Comparison of ENCODE assay signal across 13 mouse cellular contexts in genomic region chr15:87583921-87584621, GRCm38 (mm10). TPM values are rescaled to one million over a fixed set of nuclear protein-coding genes. Genes with fewer than 3 reads are reported as not detected.
A peak's percentile ranks its signal among the peaks of the same experiment; 100 is the strongest.
DNase-seq lines count a peak whose midpoint lies in the region; ATAC-seq and TF ChIP-seq lines count a peak whose summit lies in the region.
"Had no signal": no experiment of that assay in that cellular context is flagged by ENCODE, and none has a peak within 500 bp of the region (broad histone marks: within the 10 kb centered on the region; RNA-seq: fewer than 3 reads in every experiment).

No protein-coding gene starts in this region.

- H3K9me3 ChIP-seq in hindbrain, embryonic 12.5 days (replicated peaks), result no peaks in the 10 kb centered on the region
- H3K9me3 ChIP-seq in hindbrain, embryonic 11.5 days (ENCODE audit: control insufficient read depth, low read length), result no peaks in the 10 kb centered on the region
- no peaks in the 10 kb centered on the region for H3K9me3 ChIP-seq in hindbrain, postnatal 0 days (ENCODE audit: low read length)
- no peaks in the 10 kb centered on the region for H3K9me3 ChIP-seq in midbrain, embryonic 14.5 days (ENCODE audit: control insufficient read depth, low read length)
- H3K9me3 ChIP-seq in kidney, embryonic 16.5 days (ENCODE audit: low read length), result no peaks in the 10 kb centered on the region
- H3K9me3 ChIP-seq: limb, embryonic 12.5 days; lung, embryonic 15.5 days had no signal

- TF ChIP-seq POLR2A in cortical plate, adult 2 months (IDR thresholded peaks at IDR 0.05; ENCODE audit: extremely low read depth, insufficient read depth, low read length), result no peak

- H3K36me3 ChIP-seq in hindbrain, embryonic 12.5 days, result no peaks in the 10 kb centered on the region
- H3K36me3 ChIP-seq in hindbrain, embryonic 11.5 days (ENCODE audit: control insufficient read depth, insufficient read depth, low read length), result no peaks in the 10 kb centered on the region
- H3K36me3 ChIP-seq in hindbrain, postnatal 0 days (ENCODE audit: insufficient read depth, low read length), result no peaks in the 10 kb centered on the region
- no peaks in the 10 kb centered on the region for H3K36me3 ChIP-seq in midbrain, embryonic 14.5 days (ENCODE audit: control insufficient read depth, insufficient read depth, low read length)
- no peaks in the 10 kb centered on the region for H3K36me3 ChIP-seq in kidney, embryonic 16.5 days (ENCODE audit: insufficient read depth, low read length)
- H3K36me3 ChIP-seq: limb, embryonic 12.5 days; lung, embryonic 15.5 days had no signal

- no peak overlapping the region for H3K4me3 ChIP-seq in hindbrain, embryonic 12.5 days
- no peak overlapping the region for H3K4me3 ChIP-seq in hindbrain, embryonic 11.5 days (ENCODE audit: low read depth, low read length)
- H3K4me3 ChIP-seq in cortical plate, adult 2 months (ENCODE audit: insufficient read depth, low read length), result no peak overlapping the region
- no peak overlapping the region for H3K4me3 ChIP-seq in hindbrain, postnatal 0 days (ENCODE audit: low read length)
- no peak overlapping the region for H3K4me3 ChIP-seq in midbrain, embryonic 14.5 days (replicated peaks; ENCODE audit: low read depth, low read length)
- no peak overlapping the region for H3K4me3 ChIP-seq in kidney, embryonic 16.5 days (ENCODE audit: low read length)
- H3K4me3 ChIP-seq: heart, adult 2 months; limb, embryonic 12.5 days; lung, embryonic 15.5 days had no signal

- H3K4me1 ChIP-seq in hindbrain, embryonic 12.5 days, result peaks cover 10% of the 10 kb centered on the region; the same call in 1 of the 2 replicates
- H3K4me1 ChIP-seq in hindbrain, embryonic 11.5 days (replicated peaks; ENCODE audit: control insufficient read depth, insufficient read depth, low read length), result no peaks in the 10 kb centered on the region
- peaks cover 10% of the 10 kb centered on the region for H3K4me1 ChIP-seq in cortical plate, adult 2 months (ENCODE audit: control insufficient read depth, insufficient read depth, low read length)
- H3K4me1 ChIP-seq in hindbrain, postnatal 0 days (ENCODE audit: insufficient read depth, low read length), result peaks cover 12% of the 10 kb centered on the region; the same call in 1 of the 2 replicates
- H3K4me1 ChIP-seq in midbrain, embryonic 14.5 days (ENCODE audit: control insufficient read depth, insufficient read depth, low read length), result peaks cover 5% of the 10 kb centered on the region
- H3K4me1 ChIP-seq in kidney, embryonic 16.5 days (ENCODE audit: insufficient read depth, low read length), result no peaks in the 10 kb centered on the region
- H3K4me1 ChIP-seq: limb, embryonic 12.5 days; lung, embryonic 15.5 days had no signal

- no peak overlapping the region for H3K27ac ChIP-seq in hindbrain, embryonic 12.5 days
- no peak overlapping the region for H3K27ac ChIP-seq in hindbrain, embryonic 11.5 days (ENCODE audit: low read depth, low read length)
- H3K27ac ChIP-seq in cortical plate, adult 2 months (ENCODE audit: insufficient read depth, low read length), result 0 out of 2 replicates have a peak overlapping the region, but pooled peaks have one; percentile 0
- H3K27ac ChIP-seq in hindbrain, postnatal 0 days, result peak overlapping the region; percentile 33
- H3K27ac ChIP-seq in midbrain, embryonic 14.5 days (replicated peaks; ENCODE audit: low read depth, low read length), result peak overlapping the region; percentile 20; the same call in 1 of the 2 replicates
- H3K27ac ChIP-seq in kidney, embryonic 16.5 days (ENCODE audit: low read length), result no peak overlapping the region
- H3K27ac ChIP-seq: heart, adult 2 months; limb, embryonic 12.5 days; lung, embryonic 15.5 days had no signal

- DNase-seq in hindbrain, embryonic 11.5 days (ENCODE audit: low spot score), result no peak
- peak; percentile 61 for DNase-seq in hindbrain, postnatal 0 days (ENCODE audit: low spot score)
- peak; percentile 43 for DNase-seq in midbrain, embryonic 14.5 days
- no peak for DNase-seq in gastrocnemius, postnatal 10 days
- no peak for DNase-seq in heart, postnatal 4 days
- DNase-seq: heart, adult 2 months; kidney, adult 11 months; spleen, adult 18-20 months had no signal

- ATAC-seq in hindbrain, embryonic 12.5 days (ENCODE audit: low FRiP score), result 0 out of 2 replicates have a peak, but pooled peaks have one; percentile 16
- ATAC-seq in hindbrain, embryonic 11.5 days (ENCODE audit: low FRiP score), result no peak
- peak; percentile 89 for ATAC-seq in hindbrain, postnatal 0 days
- no peak for ATAC-seq in midbrain, embryonic 14.5 days (ENCODE audit: low FRiP score, low TSS enrichment)
- ATAC-seq in kidney, embryonic 16.5 days (ENCODE audit: low FRiP score, low TSS enrichment), result no peak

- 79% methylated on average over 26 of the region's 26 CpGs for WGBS in hindbrain, embryonic 12.5 days
- 90% methylated on average over 26 of the region's 26 CpGs for WGBS in hindbrain, embryonic 11.5 days
- 31% methylated on average over 26 of the region's 26 CpGs for WGBS in hindbrain, postnatal 0 days
- 74% methylated on average over 26 of the region's 26 CpGs for WGBS in midbrain, embryonic 14.5 days
- 82% methylated on average over 26 of the region's 26 CpGs for WGBS in kidney, embryonic 16.5 days

- H3K27me3 ChIP-seq in hindbrain, embryonic 12.5 days, result no peaks in the 10 kb centered on the region
- no peaks in the 10 kb centered on the region for H3K27me3 ChIP-seq in hindbrain, embryonic 11.5 days (ENCODE audit: control insufficient read depth, insufficient read depth, low read length)
- H3K27me3 ChIP-seq in hindbrain, postnatal 0 days (ENCODE audit: insufficient read depth, low read length), result no peaks in the 10 kb centered on the region
- no peaks in the 10 kb centered on the region for H3K27me3 ChIP-seq in midbrain, embryonic 14.5 days (ENCODE audit: control insufficient read depth, insufficient read depth, low read length)
- H3K27me3 ChIP-seq in kidney, embryonic 16.5 days (ENCODE audit: insufficient read depth, low read length), result no peaks in the 10 kb centered on the region
- H3K27me3 ChIP-seq: limb, embryonic 12.5 days; lung, embryonic 15.5 days had no signal

- TF ChIP-seq CTCF in cortical plate, adult 2 months (IDR thresholded peaks at IDR 0.05; ENCODE audit: extremely low read depth, insufficient read depth, low read length), result no peak
- no peak for TF ChIP-seq CTCF in hindbrain, postnatal 0 days (IDR thresholded peaks at IDR 0.05; ENCODE audit: low read depth)

- no peak overlapping the region for H3K4me2 ChIP-seq in hindbrain, embryonic 12.5 days (replicated peaks)
- H3K4me2 ChIP-seq in hindbrain, embryonic 11.5 days (replicated peaks; ENCODE audit: low read depth, low read length), result no peak overlapping the region
- peak overlapping the region; percentile 8; the same call in 1 of the 2 replicates for H3K4me2 ChIP-seq in hindbrain, postnatal 0 days (ENCODE audit: low read depth, low read length)
- no peak overlapping the region for H3K4me2 ChIP-seq in midbrain, embryonic 14.5 days (ENCODE audit: low read length)
- H3K4me2 ChIP-seq in kidney, embryonic 16.5 days (replicated peaks; ENCODE audit: low read depth, low read length), result no peak overlapping the region
- H3K4me2 ChIP-seq: limb, embryonic 12.5 days; lung, embryonic 15.5 days had no signal

- no peak overlapping the region for H3K9ac ChIP-seq in hindbrain, embryonic 12.5 days
- H3K9ac ChIP-seq in hindbrain, embryonic 11.5 days (ENCODE audit: low read depth, low read length), result no peak overlapping the region
- peak overlapping the region; percentile 4; the same call in 1 of the 2 replicates for H3K9ac ChIP-seq in hindbrain, postnatal 0 days (replicated peaks; ENCODE audit: low read length)
- H3K9ac ChIP-seq in midbrain, embryonic 14.5 days (replicated peaks; ENCODE audit: low read length), result no peak overlapping the region
- no peak overlapping the region for H3K9ac ChIP-seq in kidney, embryonic 16.5 days (replicated peaks; ENCODE audit: low read length)
- H3K9ac ChIP-seq: limb, embryonic 12.5 days; lung, embryonic 15.5 days had no signal

RNA-seq across cellular contexts. Expression of gene Fam19a5, which starts 40.0 kb away (rescaled TPM):
- polyA plus RNA-seq in hindbrain, embryonic 12.5 days (2016; fragmentation: Nextera tagmentation; extraction: Ambion mirVana), result 12.6 and 13.6 TPM in 2 replicates
- 8.4 and 9.6 TPM in 2 replicates for polyA plus RNA-seq in hindbrain, embryonic 11.5 days (2014; fragmentation: Nextera tagmentation; extraction: Ambion mirVana)
- 102 and 104 TPM in 2 replicates for polyA plus RNA-seq in cortical plate, adult 2 months (2012; rRNA removed)
- total RNA-seq in hindbrain, postnatal 0 days (2014; rRNA removed), result 119 and 137 TPM in 2 replicates
- 28.1 and 31.0 TPM in 2 replicates for polyA plus RNA-seq in hindbrain, postnatal 0 days (2015; fragmentation: Nextera tagmentation; extraction: Ambion mirVana)
- 24.4 and 29.7 TPM in 2 replicates for polyA plus RNA-seq in midbrain, embryonic 14.5 days (2014; fragmentation: Nextera tagmentation; extraction: Ambion mirVana)
- total RNA-seq in gastrocnemius, postnatal 10 days (2021), result 1 to 10 TPM; 2.6 to 3.9 TPM
- 1 to 10 TPM; 1.2 to 1.5 TPM for total RNA-seq in heart, postnatal 4 days (2021)
- polyA plus RNA-seq in kidney, embryonic 16.5 days (2015; fragmentation: Nextera tagmentation; extraction: Ambion mirVana), result 4.7 and 4.9 TPM in 2 replicates

Comparison
In these comparisons a context has a peak if more than half of its experiments do, and no peak if none do; other contexts are left out.
1. ATAC-seq: peak in hindbrain, embryonic 12.5 days (single experiment) and hindbrain, postnatal 0 days (single experiment); none in hindbrain, embryonic 11.5 days (single experiment), midbrain, embryonic 14.5 days (single experiment) and kidney, embryonic 16.5 days (single experiment).
2. H3K27ac ChIP-seq: peak in cortical plate, adult 2 months (single experiment), hindbrain, postnatal 0 days (single experiment) and midbrain, embryonic 14.5 days (single experiment); none in hindbrain, embryonic 12.5 days (single experiment), hindbrain, embryonic 11.5 days (single experiment) and kidney, embryonic 16.5 days (single experiment).
3. DNase-seq: peak in hindbrain, postnatal 0 days (single experiment) and midbrain, embryonic 14.5 days (single experiment); none in hindbrain, embryonic 11.5 days (single experiment), gastrocnemius, postnatal 10 days (single experiment) and heart, postnatal 4 days (single experiment).